Mouse (Mus musculus) CH12F3 (cell line): Measurements from ENCODE around the gene Tenm4.

ENCODE experiments used
- in situ Hi-C: fragments of 300-500 bp; cut with MboI; formaldehyde crosslinking; loops from 2 replicates; pipeline ENCODE4 v1.14.3; 2020; ENCODE audit warnings: low sequenced_read_pairs

Tenm4 gene

GRCm38 (mm10) chr7:96235847-96236246 is 64.8 kb downstream of the Tenm4 start:
- in situ Hi-C loops = no loop called here

GRCm38 (mm10) chr7:96240661-96241060 is 69.6 kb downstream of the Tenm4 start:
- in situ Hi-C loops = no loop called here

- in situ Hi-C loops = no loop called here
Measured at GRCm38 (mm10) chr7:96242328-96243185, 71.5 kb downstream of the Tenm4 start.

- in situ Hi-C loops = no loop called here
Measured at GRCm38 (mm10) chr7:96244796-96245195, 73.8 kb downstream of the Tenm4 start.

- in situ Hi-C loops = no loop called here
Measured at GRCm38 (mm10) chr7:96259630-96260029, 88.6 kb downstream of the Tenm4 start.

- in situ Hi-C loops = no loop called here
Measured at GRCm38 (mm10) chr7:96262182-96262581, 91.1 kb downstream of the Tenm4 start.

- in situ Hi-C loops = no loop called here
Measured at GRCm38 (mm10) chr7:96265941-96266340, 94.9 kb downstream of the Tenm4 start.

- in situ Hi-C loops = no loop called here
Measured at GRCm38 (mm10) chr7:96267266-96267665, 96.2 kb downstream of the Tenm4 start.

- in situ Hi-C loops = no loop called here
Measured at GRCm38 (mm10) chr7:96270684-96271083, 99.6 kb downstream of the Tenm4 start.

GRCm38 (mm10) chr7:96272068-96272467 is 101.0 kb downstream of the Tenm4 start:
- in situ Hi-C loops = no loop called here

- in situ Hi-C loops = no loop called here
Measured at GRCm38 (mm10) chr7:96274486-96274885, 103.4 kb downstream of the Tenm4 start.

- in situ Hi-C loops = no loop called here
Measured at GRCm38 (mm10) chr7:96277550-96277949, 106.5 kb downstream of the Tenm4 start.

GRCm38 (mm10) chr7:96278378-96278777 is 107.3 kb downstream of the Tenm4 start:
- in situ Hi-C loops = no loop called here

- in situ Hi-C loops = no loop called here
Measured at GRCm38 (mm10) chr7:96280795-96281194, 109.7 kb downstream of the Tenm4 start.

- in situ Hi-C loops = no loop called here
Measured at GRCm38 (mm10) chr7:96290576-96290975, 119.5 kb downstream of the Tenm4 start.

- in situ Hi-C loops = no loop called here
Measured at GRCm38 (mm10) chr7:96295959-96296358, 124.9 kb downstream of the Tenm4 start.

GRCm38 (mm10) chr7:96300826-96301397 is 129.9 kb downstream of the Tenm4 start:
- in situ Hi-C loops = no loop called here

- in situ Hi-C loops = no loop called here
Measured at GRCm38 (mm10) chr7:96301813-96302212, 130.8 kb downstream of the Tenm4 start.

GRCm38 (mm10) chr7:96303963-96304362 is 132.9 kb downstream of the Tenm4 start:
- in situ Hi-C loops = no loop called here

- in situ Hi-C loops = no loop called here
Measured at GRCm38 (mm10) chr7:96305382-96305935, 134.4 kb downstream of the Tenm4 start.

- in situ Hi-C loops = no loop called here
Measured at GRCm38 (mm10) chr7:96308106-96308505, 137.1 kb downstream of the Tenm4 start.

GRCm38 (mm10) chr7:96329343-96329742 is 158.3 kb downstream of the Tenm4 start:
- in situ Hi-C loops = no loop called here
